Mouse (Mus musculus) liver, embryonic 14 days (tissue): ENCODE results near the gene Lcn4. TPM values are rescaled to one million over a fixed set of nuclear protein-coding genes. Genes with fewer than 3 reads are reported as not detected.

ENCODE experiments used
- polyA plus RNA-seq: library from polyadenylated mRNA; depleted of rRNA; stranded (reverse); fragments of >200 nt; gene quantifications from 2 replicates; pipeline ENCODE4 v1.2.3, GENCODE M21; 2012; rRNA removed

Gene Lcn4
- polyA plus RNA-seq, result not detected in 2 replicates

GRCm38 (mm10) chr2:26671182-26671581, at the start of gene Lcn4:
Gene Lcn4 (minus strand): TSS chr2:26671282.

GRCm38 (mm10) chr2:26627921-26628739, 43.0 kb downstream of the Lcn4 start, which contains the start of gene Fam69b:
Gene Fam69b (plus strand): TSS chr2:26628457.

Other genes starting within 250 kb of the Lcn4 start
- gene Sec16a, start 226.1 kb downstream of the Lcn4 start, polyA plus RNA-seq, result 10.5 and 11.6 TPM in 2 replicates
- 1.5 and 1.6 TPM in 2 replicates for gene Notch1, start 154.6 kb downstream of the Lcn4 start, polyA plus RNA-seq
- gene Egfl7, start 91.3 kb downstream of the Lcn4 start, polyA plus RNA-seq, result 67.8 and 69.7 TPM in 2 replicates
- gene Gm20532, start 84.6 kb downstream of the Lcn4 start, polyA plus RNA-seq, result not detected in 2 replicates
- gene Agpat2, start 66.9 kb downstream of the Lcn4 start, polyA plus RNA-seq, result 22.5 and 26.0 TPM in 2 replicates
- gene Fam69b, start 42.8 kb downstream of the Lcn4 start, polyA plus RNA-seq, result 0.89 and 1.00 TPM in 2 replicates
- not detected in 2 replicates for gene Abo, start 193.7 kb upstream of the Lcn4 start, polyA plus RNA-seq
- gene Surf6, start 231.6 kb upstream of the Lcn4 start, polyA plus RNA-seq, result 10.9 and 11.1 TPM in 2 replicates
- gene Med22, start 239.4 kb upstream of the Lcn4 start, polyA plus RNA-seq, result 13.2 and 15.1 TPM in 2 replicates
- gene Rpl7a, start 239.5 kb upstream of the Lcn4 start, polyA plus RNA-seq, result 1,213 and 1,404 TPM in 2 replicates
- gene Surf2, start 245.1 kb upstream of the Lcn4 start, polyA plus RNA-seq, result 25.1 and 28.9 TPM in 2 replicates
- 22.5 and 28.2 TPM in 2 replicates for gene Surf1, start 245.2 kb upstream of the Lcn4 start, polyA plus RNA-seq